Mouse (Mus musculus): Measurements from ENCODE around the gene Dpp6.

Gene Dpp6

GRCm38 (mm10) chr5:27732288-27732868, 915.4 kb downstream of the Dpp6 start:
- TF ChIP-seq GATA4 (IDR thresholded peaks at IDR 0.05; ENCODE audit: insufficient replicate concordance, low read length) = no peak

DNA sequence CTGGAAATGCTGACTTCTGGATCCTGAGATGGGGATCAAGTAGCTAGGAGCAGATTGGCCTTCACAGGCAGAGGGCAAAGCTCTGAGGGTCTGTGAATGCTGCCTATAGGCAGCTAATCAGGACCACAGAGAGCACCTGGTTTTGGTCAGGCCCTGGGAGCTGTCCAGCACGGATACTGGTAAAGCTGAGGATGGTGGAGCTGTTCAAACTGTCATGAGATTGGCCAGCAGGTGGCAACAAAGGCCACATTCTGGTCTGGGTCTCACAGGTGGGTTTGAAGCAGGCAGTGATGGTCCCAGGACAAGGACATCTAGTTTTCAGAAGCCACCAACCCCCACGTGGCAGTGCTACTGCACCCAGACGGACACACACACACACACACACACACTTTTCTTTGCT, 920.2 kb downstream of the Dpp6 start:
- no peak for TF ChIP-seq GATA4 (IDR thresholded peaks at IDR 0.05; ENCODE audit: insufficient replicate concordance, low read length)

GRCm38 (mm10) chr5:27739216-27739615, 922.2 kb downstream of the Dpp6 start:
- TF ChIP-seq GATA4 (IDR thresholded peaks at IDR 0.05; ENCODE audit: insufficient replicate concordance, low read length) = no peak

GRCm38 (mm10) chr5:27744944-27745343, 927.9 kb downstream of the Dpp6 start:
- TF ChIP-seq GATA4 (IDR thresholded peaks at IDR 0.05; ENCODE audit: insufficient replicate concordance, low read length) = no peak

- no peak for TF ChIP-seq GATA4 (IDR thresholded peaks at IDR 0.05; ENCODE audit: insufficient replicate concordance, low read length)
These were observed 948.8 kb downstream of the Dpp6 start for GRCm38 (mm10) chr5:27765780-27766179.

- TF ChIP-seq GATA4 (IDR thresholded peaks at IDR 0.05; ENCODE audit: insufficient replicate concordance, low read length) = no peak
These were observed 950.9 kb downstream of the Dpp6 start for GRCm38 (mm10) chr5:27767948-27768347.

Data from liver, adult (tissue).